Mouse (Mus musculus) ovary, postnatal 14 days (tissue): ENCODE measurements around the gene Atp8b4.
A peak's percentile ranks its signal among the peaks of the same experiment; 100 is the strongest.
"Not testable (repeated sequence)": the region's sequence is repeated elsewhere in the genome, so short reads cannot be mapped to it uniquely, and the experiment has no call there.

ENCODE experiments used
- DNase-seq: peaks from one replicate; pipeline ENCODE4 v3.0.0; 2022; ENCODE audit warnings: low spot score

Atp8b4 gene

DNA sequence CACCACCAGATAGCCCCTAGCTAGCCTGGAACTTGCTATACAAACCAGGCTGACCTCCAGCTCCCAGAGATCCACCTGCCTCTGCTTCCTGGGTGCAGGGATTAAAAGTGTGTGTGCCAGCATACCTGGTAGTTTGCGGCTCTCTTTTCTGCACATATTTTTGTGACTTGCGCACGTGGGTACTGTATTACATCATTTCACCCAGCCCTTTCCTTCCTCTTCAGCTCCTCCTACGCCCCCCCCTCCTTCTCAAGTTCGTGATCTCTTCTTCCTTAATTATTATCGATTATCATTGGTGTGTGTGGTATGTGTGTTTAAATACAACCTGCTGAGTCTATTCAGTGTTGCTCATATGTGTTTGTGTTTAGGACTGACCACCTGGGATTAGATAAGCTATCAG is at the start of gene Atp8b4:
Gene Atp8b4 (minus strand): TSS at position 154 of the 400 bp plus-strand sequence.
- DNase-seq, result no peak

DNA sequence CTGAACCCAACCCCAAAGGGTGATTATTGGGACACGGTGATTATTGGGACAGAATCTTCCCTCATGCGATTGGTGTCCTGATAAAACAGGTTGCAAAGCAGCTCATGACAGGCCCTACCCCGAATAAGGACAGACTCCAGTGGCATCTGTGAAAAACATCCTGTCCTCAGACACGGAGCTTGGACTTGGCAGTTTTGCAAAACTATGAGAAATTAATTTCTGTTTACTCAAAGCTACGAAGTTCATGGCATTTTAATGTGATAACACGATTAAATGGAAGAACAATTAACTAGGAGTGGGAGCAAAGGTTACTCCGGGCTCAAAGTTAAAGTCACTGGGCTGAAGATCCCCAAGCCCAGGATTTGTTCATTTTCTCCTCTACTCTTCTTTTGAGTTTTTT is 49.2 kb upstream of the Atp8b4 start:
- DNase-seq, result no peak

DNA sequence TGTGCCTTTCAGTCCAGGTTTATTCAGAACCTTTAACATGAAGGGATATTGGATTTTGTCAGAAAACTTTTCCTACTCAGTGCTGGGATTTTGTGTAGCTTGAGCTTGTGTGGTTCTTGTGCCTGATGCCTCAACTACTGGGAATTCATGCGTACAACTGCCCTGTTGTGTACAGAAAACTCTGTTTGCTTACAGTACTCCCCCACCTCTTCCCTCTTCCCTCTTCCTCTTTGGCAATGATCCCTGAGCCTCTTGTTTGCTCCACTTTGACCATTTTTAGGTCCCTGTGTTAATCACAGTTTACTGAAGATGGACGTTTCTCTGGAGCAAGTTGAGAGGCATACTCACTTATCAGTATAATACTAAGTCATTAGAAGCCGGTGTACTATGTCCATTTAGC is 45.9 kb upstream of the Atp8b4 start:
- DNase-seq, result no peak

DNA sequence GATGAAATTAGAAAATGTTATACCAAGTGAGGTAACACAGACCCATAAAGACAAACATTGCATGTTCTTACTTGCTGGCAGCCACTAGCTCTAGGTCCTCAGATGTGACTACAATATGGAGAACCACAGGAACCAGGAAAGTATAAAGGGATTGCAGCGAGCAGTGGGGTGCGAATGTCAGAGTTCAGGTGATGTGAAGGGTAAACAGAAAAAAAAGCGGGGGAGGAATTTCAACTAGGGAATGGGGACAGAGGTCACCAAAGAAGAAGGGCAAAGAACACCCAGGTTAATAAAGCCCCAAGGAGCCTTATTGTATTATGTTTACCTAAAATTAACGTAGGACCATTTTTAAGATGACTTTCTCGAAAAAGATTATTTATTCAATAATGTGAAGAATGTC is 44.8 kb upstream of the Atp8b4 start:
- DNase-seq, result no peak

DNA sequence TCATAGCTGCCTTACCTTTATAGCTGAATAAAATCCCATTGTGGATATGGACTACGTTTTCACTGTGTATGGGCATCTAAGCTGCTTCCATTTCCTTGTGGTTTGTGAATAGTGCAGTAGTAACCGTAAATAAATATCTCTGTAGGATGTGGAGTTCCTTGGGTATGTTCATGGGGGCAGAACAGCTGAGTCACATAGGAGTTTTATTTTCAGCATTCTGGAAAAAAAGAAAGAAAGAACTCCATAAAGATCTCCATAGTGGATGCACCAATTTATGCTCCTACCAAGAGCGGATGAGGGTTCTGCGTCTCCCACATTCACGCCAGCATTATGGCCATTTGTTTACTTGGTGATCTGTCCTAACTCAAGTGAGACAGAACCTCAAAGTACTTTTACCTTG is 41.7 kb upstream of the Atp8b4 start:
- no peak for DNase-seq

DNA sequence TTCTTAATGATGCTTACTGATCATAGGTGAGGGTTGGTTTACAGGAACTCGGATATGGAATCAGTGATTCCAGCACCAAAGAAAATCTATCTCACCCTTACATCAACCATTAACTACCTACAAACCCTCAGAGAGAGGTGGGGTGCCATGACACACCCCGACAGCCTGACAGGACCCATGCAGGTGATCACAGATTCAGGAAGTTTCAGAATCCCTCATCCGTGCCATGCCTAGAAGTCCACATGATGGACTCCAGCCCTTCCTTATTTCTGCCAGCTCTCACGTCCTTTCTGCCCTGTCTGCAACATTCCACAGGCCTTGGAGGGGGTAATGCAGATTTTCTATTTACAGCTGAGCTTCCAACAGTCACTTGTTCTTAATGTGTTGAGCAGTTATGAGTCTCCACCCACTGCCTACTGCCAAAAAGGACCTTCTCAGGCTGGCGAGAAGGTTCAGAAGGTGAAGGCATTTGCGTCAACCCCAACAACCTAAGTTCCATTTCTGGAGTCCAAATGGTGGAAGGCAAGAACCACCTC is 40.0 kb upstream of the Atp8b4 start:
- no peak for DNase-seq

DNA sequence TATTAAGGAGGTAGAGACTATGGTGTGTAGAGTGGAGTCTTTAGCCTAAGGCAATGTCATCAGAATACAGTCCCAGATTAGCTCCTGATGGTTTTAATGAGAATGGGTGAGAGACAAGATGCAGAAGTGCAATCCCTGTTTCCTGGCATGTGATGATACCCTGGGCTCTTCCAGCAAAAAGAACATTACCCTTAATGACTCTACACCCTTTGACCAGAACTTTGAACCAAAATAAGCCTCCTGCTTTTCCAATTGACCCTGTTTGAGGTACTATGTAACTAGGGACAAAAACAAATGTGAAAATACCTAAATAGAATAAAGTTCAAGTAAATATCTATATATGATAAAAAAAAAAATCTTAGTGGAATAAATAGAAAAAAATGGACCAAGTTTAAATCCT is 37.2 kb upstream of the Atp8b4 start:
- no peak for DNase-seq

DNA sequence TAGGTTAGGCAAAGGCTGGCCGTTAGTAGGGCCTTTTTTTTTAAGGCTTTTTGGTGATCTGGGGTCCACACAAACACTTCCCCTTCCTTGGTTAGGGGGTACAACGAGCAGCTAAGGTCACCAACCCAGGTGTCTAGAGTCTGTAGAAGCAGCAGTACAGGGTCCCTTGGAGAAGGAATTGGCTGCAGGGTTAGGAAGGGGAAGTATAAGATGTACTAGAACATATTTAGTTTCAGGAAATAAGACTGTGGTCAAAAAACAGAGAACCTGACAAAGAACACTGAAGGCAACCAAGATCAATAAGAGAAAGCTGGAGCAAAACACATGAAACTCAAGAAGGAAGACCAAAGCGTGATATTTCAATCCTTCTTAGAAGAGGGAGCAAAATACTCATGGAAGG is 30.1 kb upstream of the Atp8b4 start:
- no peak for DNase-seq

DNA sequence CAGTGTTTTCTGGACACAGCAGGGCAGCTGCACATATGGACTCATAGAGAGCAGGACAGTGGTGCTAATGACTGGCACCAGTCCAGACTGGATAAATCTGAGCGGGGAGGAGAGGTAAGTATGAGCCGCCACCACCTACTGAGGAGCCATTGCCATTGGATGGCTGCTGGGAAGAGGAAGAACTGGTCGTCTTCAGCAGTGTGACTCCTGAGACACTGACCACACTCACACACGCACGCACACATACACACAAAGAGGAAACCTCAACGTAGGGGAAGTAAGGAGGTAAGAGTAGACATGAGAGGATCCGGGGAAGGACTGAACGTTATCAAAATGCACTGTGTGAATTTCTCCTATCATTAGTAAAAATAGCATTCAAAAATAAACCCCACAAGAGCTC is 27.0 kb upstream of the Atp8b4 start:
- DNase-seq, result no peak

DNA sequence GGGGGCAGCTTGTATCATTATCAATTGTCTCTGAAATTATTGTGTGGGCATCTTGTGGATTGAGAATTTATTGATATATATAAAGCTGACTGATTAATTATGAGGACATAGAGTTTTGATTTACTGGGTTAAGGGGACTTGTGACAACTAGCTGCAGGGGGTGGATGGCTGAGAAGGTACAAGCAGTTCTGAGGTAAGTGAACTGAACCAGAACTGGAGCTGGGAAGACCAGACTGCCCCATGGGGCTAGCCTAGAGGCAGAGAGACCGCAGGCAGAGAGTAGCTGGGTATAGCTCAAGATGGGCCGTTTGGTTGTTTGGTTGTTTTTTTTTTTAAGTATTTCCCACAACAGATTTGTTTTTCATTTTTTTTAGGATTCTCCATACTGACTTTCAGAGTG is 23.8 kb upstream of the Atp8b4 start:
- no peak for DNase-seq

DNA sequence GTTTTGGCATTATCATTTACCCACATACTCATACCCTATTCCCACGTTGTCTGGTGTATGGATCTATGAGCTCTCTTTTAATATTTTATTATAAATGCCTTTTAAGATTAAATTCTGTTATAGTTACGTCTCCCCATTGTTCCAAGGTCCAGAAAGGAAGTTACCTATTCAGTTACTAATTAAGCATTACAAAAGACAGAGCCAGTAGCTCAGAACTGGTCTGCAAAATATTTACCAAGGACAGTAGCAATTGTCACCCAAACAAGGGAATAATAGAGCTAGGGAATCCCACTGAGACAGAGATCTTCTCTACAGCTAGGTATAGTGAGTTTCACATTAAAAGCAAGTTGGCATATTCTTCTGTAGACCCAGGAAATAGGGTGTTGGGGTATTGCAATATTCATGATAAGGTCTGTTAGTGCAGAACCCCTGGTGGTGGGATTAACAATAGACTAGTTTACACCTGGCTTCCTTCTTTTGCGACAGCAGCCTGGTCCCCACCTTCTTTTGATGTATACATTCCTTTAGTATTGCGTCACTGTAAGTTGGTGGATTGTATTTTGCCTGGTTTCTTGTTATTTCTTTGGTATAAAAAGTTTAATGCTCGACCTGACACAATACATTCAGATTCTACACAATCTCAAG is 22.7 kb upstream of the Atp8b4 start:
- DNase-seq, result not testable (repeated sequence)

DNA sequence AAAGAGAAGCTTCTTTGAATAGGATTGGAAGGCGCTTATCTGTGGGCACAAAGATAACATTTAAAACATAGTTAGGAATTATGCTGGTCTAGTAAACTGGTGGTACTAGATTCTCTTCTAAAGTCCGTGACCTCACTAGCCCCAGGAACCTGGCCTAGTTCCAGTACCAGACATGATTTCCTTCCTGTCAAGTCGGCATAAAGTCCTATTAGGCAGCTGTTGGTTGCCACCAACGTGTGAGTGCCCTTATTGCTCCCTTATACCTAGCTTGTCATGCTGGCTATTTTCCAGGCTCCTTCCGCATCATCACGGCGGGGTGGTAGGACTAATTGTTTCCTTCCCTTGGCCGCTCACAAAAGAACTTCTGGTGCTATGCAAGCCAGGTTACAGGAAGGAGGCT is 21.6 kb upstream of the Atp8b4 start:
- no peak for DNase-seq

DNA sequence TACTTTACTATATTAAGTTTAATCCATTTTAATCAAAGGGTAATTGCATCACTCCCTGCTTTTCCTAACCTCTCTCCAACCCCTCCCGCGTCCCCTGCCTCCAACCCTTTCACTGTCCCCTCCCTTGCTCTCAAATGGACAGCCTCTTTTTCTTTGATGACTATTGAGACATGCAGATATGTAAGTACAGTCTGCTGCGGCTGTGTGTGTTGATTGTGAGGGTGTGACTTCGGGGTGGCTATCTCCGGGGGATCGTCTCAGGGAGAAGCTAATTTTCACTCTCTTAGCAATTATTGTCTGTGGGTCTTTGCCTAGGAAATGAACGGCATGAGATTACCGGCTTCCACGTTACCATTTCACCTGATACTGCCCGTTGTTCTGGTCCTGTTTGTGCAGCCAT is 21.0 kb upstream of the Atp8b4 start:
- DNase-seq, result no peak

DNA sequence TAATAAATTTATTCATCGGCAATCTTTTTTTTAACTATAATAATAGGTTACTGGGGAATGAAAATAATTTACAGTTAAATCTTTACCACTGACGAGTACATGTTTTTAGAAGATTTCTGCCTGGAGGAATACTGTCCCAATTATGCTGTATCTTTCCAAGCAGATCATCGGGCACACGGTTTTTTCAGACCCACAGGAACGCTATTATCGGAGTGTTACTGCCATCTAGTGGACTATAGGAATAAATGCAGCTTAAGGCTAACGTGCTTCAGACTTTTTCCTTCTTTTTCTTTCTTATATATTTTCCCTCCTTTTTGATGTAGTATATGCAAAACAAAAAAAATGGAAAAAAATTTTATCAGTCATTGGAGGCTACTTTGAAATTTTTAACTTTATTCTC is 20.4 kb upstream of the Atp8b4 start:
- DNase-seq, result no peak

DNA sequence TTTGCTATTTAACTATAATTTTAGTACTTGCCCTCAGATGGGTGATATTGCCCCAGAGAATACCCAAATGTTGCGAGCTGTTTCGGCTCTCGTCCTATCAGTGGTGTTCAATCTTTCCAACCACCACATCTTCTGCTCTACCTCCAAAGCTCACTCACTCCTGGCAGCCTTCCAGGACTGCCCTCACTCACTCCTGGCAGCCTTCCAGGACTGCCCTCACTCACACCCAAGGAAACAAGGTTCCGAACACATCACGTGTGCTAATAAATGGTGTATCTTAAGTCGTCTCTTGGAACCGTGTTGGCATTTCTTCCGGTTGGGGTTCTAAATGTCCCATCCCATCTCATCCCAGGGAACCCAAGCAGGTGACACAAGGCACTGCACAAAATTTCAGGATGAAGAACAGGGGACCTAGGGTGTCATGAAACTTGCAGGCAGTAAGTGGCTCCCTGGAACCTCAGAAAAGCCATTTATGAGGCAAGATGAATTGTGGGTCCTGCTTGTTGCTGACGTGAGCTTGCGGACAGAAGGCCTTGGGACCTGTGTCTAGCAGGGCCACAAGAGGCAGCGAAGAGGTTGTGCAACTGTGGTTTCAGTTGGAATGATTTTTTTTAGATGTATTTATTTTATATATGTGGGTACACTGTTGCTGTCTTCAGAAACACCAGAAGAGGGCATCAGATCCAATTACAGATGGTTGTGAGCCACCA is 19.6 kb upstream of the Atp8b4 start:
- DNase-seq, result peak; percentile 31

DNA sequence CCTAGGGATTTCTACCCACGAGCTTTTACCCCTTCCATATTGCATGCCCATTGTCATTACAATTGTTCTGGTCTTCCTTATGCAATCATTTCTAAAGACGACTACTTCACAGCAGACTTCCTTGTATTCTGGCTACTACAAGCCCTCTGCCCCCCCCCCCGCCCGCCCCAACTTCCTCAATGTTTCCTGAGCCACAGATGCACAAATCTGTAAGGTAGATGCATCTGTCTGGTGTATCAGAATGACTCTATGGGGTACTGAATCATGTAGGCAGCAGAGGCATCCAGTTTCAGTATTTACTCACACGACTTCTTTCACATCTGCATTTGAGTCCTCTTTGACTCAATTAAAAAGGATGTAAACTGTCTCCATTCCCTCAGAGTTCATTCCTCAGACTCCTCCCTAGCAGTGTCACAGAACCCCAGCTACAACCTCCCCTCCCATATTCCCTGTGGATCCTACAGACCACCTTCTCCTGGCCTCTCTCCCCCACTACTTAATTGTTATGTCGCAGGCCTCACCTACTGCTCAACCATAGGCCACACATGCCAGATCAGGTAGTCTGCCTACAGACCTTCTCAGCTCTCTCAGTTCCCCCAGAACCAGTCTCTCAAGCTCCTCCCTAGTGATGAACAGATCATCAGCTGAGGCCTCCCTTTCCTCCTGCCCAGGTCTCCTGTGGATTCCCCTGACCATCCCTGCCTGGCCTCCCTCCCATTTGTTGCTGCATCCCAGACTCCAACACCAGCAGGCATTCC is 14.8 kb upstream of the Atp8b4 start:
- DNase-seq, result no peak

DNA sequence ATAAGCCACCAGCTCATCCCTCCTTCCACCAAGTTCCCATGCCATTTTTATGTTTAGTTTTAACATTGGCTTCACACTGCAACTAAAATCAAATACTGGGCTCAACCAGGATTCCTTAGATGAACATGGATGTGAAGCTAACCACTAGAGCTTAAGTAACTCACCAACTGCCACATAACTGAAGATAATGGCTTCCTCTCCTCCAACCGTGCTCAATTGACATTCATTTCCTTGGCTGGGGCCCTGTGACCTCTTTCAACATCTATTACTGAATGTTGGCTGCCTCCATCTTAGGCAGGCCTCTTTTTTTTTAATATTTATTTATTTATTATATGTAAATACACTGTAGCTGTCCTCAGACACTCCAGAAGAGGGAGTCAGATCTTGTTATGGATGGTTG is 7.8 kb upstream of the Atp8b4 start:
- DNase-seq, result no peak

DNA sequence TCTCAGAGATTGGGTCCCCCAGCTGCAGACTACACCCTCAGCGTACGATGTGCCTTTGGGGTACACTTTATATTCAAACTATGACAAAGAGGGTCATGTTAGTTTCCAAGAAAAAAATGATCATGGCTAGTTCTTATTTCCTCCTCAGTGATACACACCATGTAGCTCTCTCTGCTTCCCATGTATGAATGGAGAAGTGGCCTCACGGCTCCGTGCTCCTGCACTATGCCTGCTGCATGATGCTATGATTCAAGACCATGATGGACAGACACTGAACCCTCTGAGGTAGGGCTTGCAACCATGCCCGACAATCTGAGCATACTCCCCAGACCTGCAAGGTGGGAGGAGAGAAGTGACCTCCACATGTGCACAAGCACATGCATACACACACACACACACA is 7.0 kb upstream of the Atp8b4 start:
- DNase-seq, result no peak

DNA sequence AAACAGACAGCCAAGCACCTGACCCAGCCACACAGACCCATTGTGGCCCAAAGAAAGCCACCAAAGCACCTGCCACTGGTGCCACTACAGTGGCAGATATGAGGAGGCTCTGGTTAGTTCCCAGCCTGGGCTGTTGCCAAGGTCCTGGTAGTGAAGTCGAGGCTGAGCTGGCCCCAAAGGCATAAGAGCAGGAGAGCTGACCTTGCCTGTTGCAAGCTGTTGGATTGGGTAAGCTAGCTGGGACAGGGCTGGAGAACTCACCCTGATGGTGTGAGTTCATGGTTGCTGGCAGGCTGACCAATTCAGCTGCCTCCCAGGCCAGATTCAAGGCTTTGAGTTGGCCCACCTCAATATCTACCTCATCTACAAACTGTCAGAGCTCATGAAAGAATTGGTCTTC is 4.7 kb upstream of the Atp8b4 start:
- no peak for DNase-seq

DNA sequence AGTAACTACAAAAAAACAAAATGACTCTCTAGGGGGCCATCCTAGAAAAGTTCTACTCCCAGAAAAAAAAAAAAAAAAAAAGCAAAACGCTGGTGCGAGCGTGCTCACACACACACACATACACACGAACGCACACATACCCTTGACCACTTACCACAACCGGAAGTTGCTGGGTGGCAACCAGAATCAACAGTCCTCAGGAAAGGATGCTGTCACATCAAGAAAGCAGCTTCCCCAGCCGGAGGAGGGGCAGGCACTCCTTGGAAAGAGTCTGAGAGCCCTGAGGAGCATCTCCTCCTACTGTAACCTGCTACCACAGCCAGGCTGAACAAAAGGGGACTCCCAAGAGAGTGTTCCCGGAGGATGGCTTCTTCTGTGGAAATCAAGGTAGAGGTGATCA is 744 bp downstream of the Atp8b4 start:
- no peak for DNase-seq

DNA sequence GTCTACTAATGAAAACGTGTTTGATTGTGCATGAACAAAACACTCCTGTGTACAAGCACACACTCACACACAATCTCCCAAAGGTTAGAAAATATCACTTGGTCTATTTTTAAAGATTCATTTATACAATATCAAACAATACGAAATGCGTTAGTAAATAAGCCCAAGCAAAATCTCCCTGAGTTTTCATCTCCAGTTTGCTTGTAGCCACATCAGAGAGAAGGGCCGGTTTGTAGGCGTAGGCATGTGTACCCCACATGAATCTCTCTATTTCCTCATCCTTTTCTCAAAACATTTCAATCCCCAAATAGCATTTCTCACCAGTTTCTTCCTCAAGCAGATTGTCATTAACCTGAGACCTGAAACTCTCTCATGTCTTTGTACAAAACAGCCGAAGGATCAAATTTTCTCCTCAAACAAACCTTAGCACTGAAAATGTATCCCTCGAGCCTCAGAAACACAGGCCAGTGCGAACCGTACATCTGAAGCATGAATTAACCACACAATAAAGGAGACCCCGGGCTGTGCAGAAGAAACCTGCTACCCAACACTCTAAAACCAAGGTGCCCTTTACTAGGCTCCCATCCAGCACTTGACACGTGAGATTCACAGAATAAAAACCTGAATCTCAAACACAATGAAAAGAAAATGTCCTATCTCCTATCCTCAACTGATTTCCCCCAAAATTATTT is 1.6 kb downstream of the Atp8b4 start:
- no peak for DNase-seq

DNA sequence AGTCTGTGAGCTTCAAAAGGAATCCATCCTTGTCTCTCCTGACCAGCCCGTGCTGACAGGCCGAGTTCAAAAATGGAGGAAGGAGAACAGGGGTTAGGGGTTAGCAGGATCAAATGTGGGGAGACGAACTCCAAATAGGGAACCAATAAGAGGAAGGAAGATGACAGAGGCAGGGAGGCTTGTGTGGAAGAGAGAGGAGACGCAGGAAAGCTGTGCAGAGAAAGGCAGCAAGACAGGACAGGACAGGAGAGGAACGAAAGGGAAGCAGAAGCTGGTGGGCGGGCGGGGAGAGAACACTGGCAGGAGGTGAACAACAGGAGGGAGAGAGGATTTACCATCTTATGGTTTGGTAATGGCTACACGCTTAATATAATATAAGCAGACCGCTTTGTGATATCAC is 3.6 kb downstream of the Atp8b4 start:
- DNase-seq, result no peak
